ENCODE assay signal across 8 mouse cellular contexts in the genomic region with DNA sequence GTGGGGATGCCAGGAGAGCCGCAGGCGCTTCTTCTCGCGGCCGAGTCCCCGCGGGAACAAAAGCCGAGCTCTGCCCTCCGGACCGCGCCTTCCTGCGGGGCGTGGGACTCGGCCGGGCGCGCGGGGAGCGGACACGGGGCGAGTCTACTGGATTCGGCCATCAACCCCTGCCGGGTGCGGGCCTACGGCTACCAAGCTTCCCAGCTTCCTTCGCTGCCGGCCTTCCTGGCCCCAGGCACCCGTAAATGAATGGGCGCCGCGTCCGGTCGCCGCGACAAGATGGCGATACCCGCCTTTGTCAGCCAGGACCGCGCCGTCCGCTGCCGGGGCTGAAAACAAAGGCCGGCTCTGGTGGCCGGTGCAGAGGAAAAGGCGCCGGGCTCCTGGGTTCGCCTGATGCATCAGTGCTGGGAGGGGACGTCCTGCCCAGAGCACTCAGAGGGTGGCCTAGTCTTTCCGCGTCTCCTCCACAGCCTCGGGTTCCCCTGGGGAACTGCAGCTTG. TPM values are rescaled to one million over a fixed set of nuclear protein-coding genes. Genes with fewer than 3 reads are reported as not detected.
DNase-seq lines count a peak whose midpoint lies in the region; ATAC-seq and TF ChIP-seq lines count a peak whose summit lies in the region.

No protein-coding gene starts in this region.

- peak overlapping the region; percentile 90 for H3K27ac ChIP-seq in intestine, embryonic 14.5 days (ENCODE audit: low read depth)
- peak overlapping the region; percentile 56 for H3K27ac ChIP-seq in liver, adult 2 months (replicated peaks; ENCODE audit: insufficient read depth, low read depth, low read length)
- H3K27ac ChIP-seq in midbrain, embryonic 16.5 days (ENCODE audit: low read length): peak overlapping the region; percentile 91
- peak overlapping the region; percentile 97 for H3K27ac ChIP-seq in stomach, postnatal 0 days (replicated peaks)

- no peak for TF ChIP-seq POLR2A in liver, adult 2 months (IDR thresholded peaks at IDR 0.05; ENCODE audit: extremely low read depth, insufficient read depth, low read length)

- peaks cover 44% of the 10 kb centered on the region for H3K4me1 ChIP-seq in intestine, embryonic 14.5 days (replicated peaks; ENCODE audit: control insufficient read depth, insufficient read depth, low read length)
- peaks cover 12% of the 10 kb centered on the region for H3K4me1 ChIP-seq in liver, adult 2 months (ENCODE audit: control insufficient read depth, insufficient read depth, low read length)
- H3K4me1 ChIP-seq in midbrain, embryonic 16.5 days (ENCODE audit: control insufficient read depth, insufficient read depth, low read length): peaks cover 38% of the 10 kb centered on the region
- peaks cover 20% of the 10 kb centered on the region for H3K4me1 ChIP-seq in stomach, postnatal 0 days (replicated peaks; ENCODE audit: control insufficient read depth, insufficient read depth)

- DNase-seq in monocyte, adult 2 months (ENCODE audit: low read depth in 1 of 2, low spot score in 2 of 2): peak; percentile 17 to 37
- DNase-seq in cerebellum, postnatal 36 days: peak; percentile 55 to 61
- DNase-seq in gastrocnemius, postnatal 25 days: peak; percentile 47
- DNase-seq in intestine, embryonic 14.5 days (ENCODE audit: low spot score): no peak
- DNase-seq in liver, adult 2 months (ENCODE audit: extremely low read depth, low read depth, low spot score): peak; percentile 22
- peak; percentile 76 for DNase-seq in stomach, postnatal 0 days (ENCODE audit: low spot score)

- no peaks in the 10 kb centered on the region for H3K9me3 ChIP-seq in intestine, embryonic 14.5 days (ENCODE audit: control insufficient read depth, low read length)
- H3K9me3 ChIP-seq in midbrain, embryonic 16.5 days (replicated peaks; ENCODE audit: control insufficient read depth, low read length, poor library complexity, severe bottlenecking): no peaks in the 10 kb centered on the region
- no peaks in the 10 kb centered on the region for H3K9me3 ChIP-seq in stomach, postnatal 0 days (ENCODE audit: control insufficient read depth, low read length)

- peak overlapping the region; percentile 89 for H3K4me2 ChIP-seq in intestine, embryonic 14.5 days (ENCODE audit: low read length)
- peak overlapping the region; percentile 87 for H3K4me2 ChIP-seq in midbrain, embryonic 16.5 days (ENCODE audit: low read length)
- H3K4me2 ChIP-seq in stomach, postnatal 0 days (replicated peaks; ENCODE audit: low read depth): peak overlapping the region; percentile 75

- peak overlapping the region; percentile 100 for H3K9ac ChIP-seq in intestine, embryonic 14.5 days (ENCODE audit: low read length)
- H3K9ac ChIP-seq in liver, adult 2 months (ENCODE audit: low read depth, low read length): peak overlapping the region; percentile 93
- peak overlapping the region; percentile 100 for H3K9ac ChIP-seq in midbrain, embryonic 16.5 days (ENCODE audit: low read depth, low read length)
- H3K9ac ChIP-seq in stomach, postnatal 0 days (ENCODE audit: low read length): peak overlapping the region; percentile 100

- TF ChIP-seq EP300 in stomach, postnatal 0 days (optimal IDR thresholded peaks at IDR 0.05): no peak

- TF ChIP-seq CTCF in liver, adult 2 months (IDR thresholded peaks at IDR 0.05; ENCODE audit: low read depth, low read length): no peak
- TF ChIP-seq CTCF in stomach, postnatal 0 days (IDR thresholded peaks at IDR 0.05; ENCODE audit: low read depth): peak; percentile 3; the same call in 1 of the 2 replicates

- no peak; the same call in 1 of the 2 replicates for ATAC-seq in monocyte, adult 5-6 weeks (replicated peaks; ENCODE audit: insufficient number of reproducible peaks, low FRiP score, low TSS enrichment, poor library complexity, severe bottlenecking)
- no peak for ATAC-seq in intestine, embryonic 14.5 days (replicated peaks; ENCODE audit: low FRiP score, low TSS enrichment, low read depth)
- 0 out of 2 replicates have a peak, but pooled peaks have one; percentile 36 for ATAC-seq in midbrain, embryonic 16.5 days
- peak; percentile 1; the same call in 1 of the 2 replicates for ATAC-seq in stomach, postnatal 0 days (ENCODE audit: low FRiP score, low TSS enrichment)

- H3K4me3 ChIP-seq in intestine, embryonic 14.5 days (ENCODE audit: low read depth, low read length): peak overlapping the region; percentile 92
- H3K4me3 ChIP-seq in liver, adult 2 months (ENCODE audit: insufficient read depth, low read depth, low read length): peak overlapping the region; percentile 69
- peak overlapping the region; percentile 99 for H3K4me3 ChIP-seq in midbrain, embryonic 16.5 days (ENCODE audit: low read depth, low read length)
- peak overlapping the region; percentile 99 for H3K4me3 ChIP-seq in stomach, postnatal 0 days (ENCODE audit: low read depth, low read length)

- H3K79me2 ChIP-seq in liver, adult 2 months (ENCODE audit: control insufficient read depth, insufficient read depth, low read length): peaks cover 30% of the 10 kb centered on the region

- no peaks in the 10 kb centered on the region for H3K27me3 ChIP-seq in intestine, embryonic 14.5 days (replicated peaks; ENCODE audit: control insufficient read depth, insufficient read depth, low read length)
- H3K27me3 ChIP-seq in liver, adult 2 months (ENCODE audit: control insufficient read depth, insufficient read depth, low read length): no peaks in the 10 kb centered on the region
- no peaks in the 10 kb centered on the region for H3K27me3 ChIP-seq in midbrain, embryonic 16.5 days (ENCODE audit: control insufficient read depth, insufficient read depth, low read depth, low read length)
- no peaks in the 10 kb centered on the region for H3K27me3 ChIP-seq in stomach, postnatal 0 days (ENCODE audit: control insufficient read depth, insufficient read depth, low read length)

- 0 out of 2 replicates have a peak, but pooled peaks cover 3% of the 10 kb centered on the region for H3K36me3 ChIP-seq in intestine, embryonic 14.5 days (ENCODE audit: control insufficient read depth, insufficient read depth, low read length)
- H3K36me3 ChIP-seq in liver, adult 2 months (ENCODE audit: control insufficient read depth, insufficient read depth, low read length): no peaks in the 10 kb centered on the region
- H3K36me3 ChIP-seq in midbrain, embryonic 16.5 days (ENCODE audit: control insufficient read depth, insufficient read depth, low read length): no peaks in the 10 kb centered on the region
- H3K36me3 ChIP-seq in stomach, postnatal 0 days (ENCODE audit: control insufficient read depth, insufficient read depth, low read length): no peaks in the 10 kb centered on the region

- WGBS in intestine, embryonic 14.5 days: under 1% methylated on average over 51 of the region's 51 CpGs
- under 1% methylated on average over 51 of the region's 51 CpGs for WGBS in liver, adult 2 months
- under 1% methylated on average over 36 of the region's 51 CpGs for WGBS in midbrain, embryonic 16.5 days
- under 1% methylated on average over 51 of the region's 51 CpGs for WGBS in stomach, postnatal 0 days

RNA-seq across cellular contexts. Expression of a gene that starts 1.0 kb away (rescaled TPM):
- total RNA-seq in monocyte, adult 5-6 weeks (2017): 150 to 269 TPM (median 199 TPM) in 3 replicates
- total RNA-seq in gastrocnemius, postnatal 25 days (2021): 10 to 100 TPM; 59.1 to 72.0 TPM
- 503 and 504 TPM in 2 replicates for polyA plus RNA-seq in intestine, embryonic 14.5 days (2014; fragmentation: Nextera tagmentation; extraction: Ambion mirVana)
- total RNA-seq in liver, adult 2 months (2014; rRNA removed): 26.5 and 40.1 TPM in 2 replicates
- polyA plus RNA-seq in liver, adult 2 months (2012; rRNA removed): 140 and 143 TPM in 2 replicates
- polyA plus RNA-seq in midbrain, embryonic 16.5 days (2015; fragmentation: Nextera tagmentation; extraction: Ambion mirVana): 1,246 and 1,252 TPM in 2 replicates
- 263 and 272 TPM in 2 replicates for polyA plus RNA-seq in stomach, postnatal 0 days (2015; fragmentation: Nextera tagmentation; extraction: Ambion mirVana)

RNA-seq across cellular contexts. Expression of a gene that starts 23.3 kb away (rescaled TPM):
- total RNA-seq in monocyte, adult 5-6 weeks (2017): not detected in 3 replicates
- total RNA-seq in gastrocnemius, postnatal 25 days (2021): 100 to 1,000 TPM; 262 to 263 TPM
- polyA plus RNA-seq in intestine, embryonic 14.5 days (2014; fragmentation: Nextera tagmentation; extraction: Ambion mirVana): 0.40 and 0.46 TPM in 2 replicates
- not detected in 2 replicates for total RNA-seq in liver, adult 2 months (2014; rRNA removed)
- not detected in 2 replicates for polyA plus RNA-seq in liver, adult 2 months (2012; rRNA removed)
- not detected in 2 replicates for polyA plus RNA-seq in midbrain, embryonic 16.5 days (2015; fragmentation: Nextera tagmentation; extraction: Ambion mirVana)
- polyA plus RNA-seq in stomach, postnatal 0 days (2015; fragmentation: Nextera tagmentation; extraction: Ambion mirVana): 0.21 TPM in 1 of 2 replicates, not detected in the other

Comparison
In these comparisons a context has a peak if more than half of its experiments do, and no peak if none do; other contexts are left out.
1. ATAC-seq: peak in midbrain, embryonic 16.5 days (single experiment) and stomach, postnatal 0 days (single experiment); none in monocyte, adult 5-6 weeks (single experiment) and intestine, embryonic 14.5 days (single experiment).
2. Peak in every context shown above with its lines, with median percentiles within 50 percentile points of each other: H3K27ac ChIP-seq, H3K4me2 ChIP-seq, H3K4me3 ChIP-seq and H3K9ac ChIP-seq.